Mouse (Mus musculus) T-helper 1 cell (primary cell): ENCODE data around the gene Stk4.

Experiments used
- in situ Hi-C: fragments of 300-600 bp; cut with MboI, MseI; formaldehyde crosslinking; loops from one replicate; pipeline ENCODE4 v1.15.1; 2025; ENCODE audit warnings: high pct_unique_total_duplicates

Gene Stk4

GRCm38 (mm10) chr2:164173394-164173793 is 103.3 kb downstream of the Stk4 start:
- in situ Hi-C loops: no loop called here

- in situ Hi-C loops: no loop called here
Observed at GRCm38 (mm10) chr2:164174649-164175395, 104.7 kb downstream of the Stk4 start.

- in situ Hi-C loops: no loop called here
Observed at GRCm38 (mm10) chr2:164175850-164176249, 105.7 kb downstream of the Stk4 start.

GRCm38 (mm10) chr2:164177831-164178230 is 107.7 kb downstream of the Stk4 start:
- in situ Hi-C loops: no loop called here

GRCm38 (mm10) chr2:164180124-164180523 is 110.0 kb downstream of the Stk4 start:
- in situ Hi-C loops: no loop called here

- in situ Hi-C loops: no loop called here
Observed at GRCm38 (mm10) chr2:164180770-164181169, 110.6 kb downstream of the Stk4 start.

- in situ Hi-C loops: no loop called here
Observed at GRCm38 (mm10) chr2:164182692-164183255, 112.7 kb downstream of the Stk4 start, which contains the start of gene Wfdc5. TSS of gene Wfdc5 (minus strand) at chr2:164182742.

GRCm38 (mm10) chr2:164183340-164183739 is 113.2 kb downstream of the Stk4 start:
- in situ Hi-C loops: no loop called here

GRCm38 (mm10) chr2:164184145-164184719 is 114.1 kb downstream of the Stk4 start:
- in situ Hi-C loops: no loop called here

GRCm38 (mm10) chr2:164188722-164189121 is 118.6 kb downstream of the Stk4 start:
- in situ Hi-C loops: no loop called here

GRCm38 (mm10) chr2:164190576-164190975 is 120.5 kb downstream of the Stk4 start, which contains the start of gene Wfdc12:
TSS of gene Wfdc12 (minus strand) at chr2:164190608.
- in situ Hi-C loops: no loop called here

- in situ Hi-C loops: no loop called here
Observed at GRCm38 (mm10) chr2:164192279-164192678, 122.2 kb downstream of the Stk4 start.

- in situ Hi-C loops: no loop called here
Observed at GRCm38 (mm10) chr2:164194959-164195630, 125.0 kb downstream of the Stk4 start.

GRCm38 (mm10) chr2:164195971-164196699 is 126.0 kb downstream of the Stk4 start:
- in situ Hi-C loops: no loop called here

- in situ Hi-C loops: no loop called here
Observed at GRCm38 (mm10) chr2:164196700-164196990, 126.5 kb downstream of the Stk4 start.

GRCm38 (mm10) chr2:164199626-164200327 is 129.7 kb downstream of the Stk4 start, which contains the start of gene Wfdc15a:
TSS of gene Wfdc15a (minus strand) at chr2:164200130.
- in situ Hi-C loops: no loop called here
